Mouse (Mus musculus) ES-E14 (cell line): ENCODE data around the gene Arf3. TPM values are rescaled to one million over a fixed set of nuclear protein-coding genes. Genes with fewer than 3 reads are reported as not detected.

Source experiments
- DNase-seq: peaks from one replicate; pipeline ENCODE4 v3.0.0-alpha.2; 2013; ENCODE audit warnings: low read depth, low spot score
- H3K27ac ChIP-seq: 2 replicates; pipeline ENCODE4 v1.5.1; 2012; ENCODE audit warnings: low read depth, mild to moderate bottlenecking, low read length, moderate library complexity, mixed read lengths; ENCODE audit not compliant: poor library complexity, insufficient read depth, severe bottlenecking
- H3K36me3 ChIP-seq: 2 replicates; pipeline ENCODE4 v1.6.1; 2012; ENCODE audit warnings: mild to moderate bottlenecking, low read length, moderate library complexity, mixed read lengths; ENCODE audit not compliant: control insufficient read depth, poor library complexity, insufficient read depth, severe bottlenecking
- H3K4me1 ChIP-seq, 2 experiments: fragments of 150-350 bp in 1 of 2; sonication (generic) in 1 of 2; 2 replicates each; pipeline ENCODE4 v1.6.1; 2012; ENCODE audit warnings: low read length in 2 of 2, mild to moderate bottlenecking in 1 of 2, mixed read lengths in 1 of 2; ENCODE audit not compliant: control insufficient read depth in 2 of 2, insufficient read depth in 2 of 2, poor library complexity in 1 of 2
- H3K4me3 ChIP-seq, 2 experiments: fragments of 150-350 bp in 1 of 2; sonication (generic) in 1 of 2; 2 replicates each; pipeline ENCODE4 v1.5.1; 2012; ENCODE audit warnings: low read length in 2 of 2, low read depth in 1 of 2, mild to moderate bottlenecking in 1 of 2, mixed read lengths in 1 of 2; ENCODE audit not compliant: insufficient read depth in 1 of 2, poor library complexity in 1 of 2, severe bottlenecking in 1 of 2
- H3K9ac ChIP-seq: 2 replicates; pipeline ENCODE4 v1.6.1; 2012; ENCODE audit warnings: low read depth, mild to moderate bottlenecking, low read length, mixed read lengths; ENCODE audit not compliant: poor library complexity, insufficient read depth, severe bottlenecking
- H3K9me3 ChIP-seq: fragments of 150-350 bp; sonication (generic); 2 replicates; pipeline ENCODE4 v1.6.1; 2012; ENCODE audit warnings: low read depth, mild to moderate bottlenecking, low read length; ENCODE audit not compliant: control insufficient read depth, insufficient read depth
- CHD2 ChIP-seq: IDR thresholded peaks from 2 replicates; pipeline ENCODE4 v1.6.1; 2014; ENCODE audit warnings: mild to moderate bottlenecking, low read depth, low read length, inconsistent platforms
- HCFC1 ChIP-seq: IDR thresholded peaks from 2 replicates; pipeline ENCODE4 v1.6.1; 2012; ENCODE audit warnings: low read length, inconsistent platforms, borderline replicate concordance; ENCODE audit not compliant: insufficient read depth
- MAFK ChIP-seq: IDR thresholded peaks from 2 replicates; pipeline ENCODE4 v1.6.1; 2014; ENCODE audit warnings: mild to moderate bottlenecking, low read depth, low read length, inconsistent platforms; ENCODE audit not compliant: insufficient read depth
- ZC3H11A ChIP-seq: IDR thresholded peaks from 2 replicates; pipeline ENCODE4 v1.6.1; 2012; ENCODE audit warnings: low read depth, mild to moderate bottlenecking, inconsistent platforms, low read length, borderline replicate concordance
- ZNF384 ChIP-seq: IDR thresholded peaks from 2 replicates; pipeline ENCODE4 v1.6.1; 2012; ENCODE audit warnings: low read depth, low read length, inconsistent platforms
- in situ Hi-C, 2 experiments: fragments of 600-800 bp; cut with MboI; formaldehyde crosslinking; loops; one replicate each; pipeline ENCODE4 v1.15.1; 2025; ENCODE audit warnings: low sequenced_read_pairs in 2 of 2, inconsistent platforms in 1 of 2; ENCODE audit not compliant: unreplicated experiment in 2 of 2
- total RNA-seq: library from RNA; depleted of rRNA; stranded (reverse); fragments of 300-350 nt; gene quantifications from 2 replicates; pipeline ENCODE4 v1.2.3, GENCODE M21; 2012

Gene Arf3
- total RNA-seq, 1 experiment: 41.2 TPM

- no peak for DNase-seq
- TF ChIP-seq ZNF384 (no peak), HCFC1 (no peak), ZC3H11A (no peak), MAFK (no peak), CHD2 (no peak)
Observed at GRCm38 (mm10) chr15:98777762-98778161, 14.7 kb upstream of the Arf3 start, which contains the start of gene Wnt10b. Wnt10b (minus strand) TSS chr15:98778150.

GRCm38 (mm10) chr15:98777005-98777616 lies 14.1 kb upstream of the Arf3 start:
- DNase-seq: no peak
- in situ Hi-C loops: loop anchor here (5.0 to 25.0 kb wide), 2 partner anchors 310 to 320 kb away; partner anchors contain the start of genes C1ql4 (in 1 of the 2) and Dnajc22 (in 1 of the 2)
- H3K4me1 ChIP-seq: peaks cover 0 to 21% of the 10 kb centered on the region in 2 experiments; a peak in 2 of 4 replicates
- no peaks in the 10 kb centered on the region for H3K36me3 ChIP-seq
- H3K27ac ChIP-seq: no peak overlapping the region
- peak overlapping the region in 1 of 2 experiments; percentile 29; a peak in 1 of 4 replicates for H3K4me3 ChIP-seq
- H3K9ac ChIP-seq: no peak overlapping the region
- no peaks in the 10 kb centered on the region for H3K9me3 ChIP-seq
- no peak for TF ChIP-seq MAFK
- TF ChIP-seq ZNF384: no peak
- no peak for TF ChIP-seq HCFC1
- TF ChIP-seq CHD2: no peak
- TF ChIP-seq ZC3H11A: no peak

More at GRCm38 (mm10) chr15:98777762-98778161, 14.7 kb upstream of the Arf3 start, which contains the start of gene Wnt10b:
- Histone ChIP-seq H3K4me1 (peaks cover 0 to 18% of the 10 kb centered on the region in 2 experiments; a peak in 1 of 4 replicates), H3K36me3 (no peaks in the 10 kb centered on the region), H3K9ac (no peak within 1 kb of the TSS), H3K4me3 (peak within 1 kb of the TSS; percentile 7 to 34; a peak in 2 of 4 replicates), H3K27ac (no peak within 1 kb of the TSS), H3K9me3 (no peaks in the 10 kb centered on the region)
- in situ Hi-C loops: loop anchor here (5.0 to 25.0 kb wide), 2 partner anchors 310 to 320 kb away; partner anchors contain the start of genes C1ql4 (in 1 of the 2) and Dnajc22 (in 1 of the 2)

GRCm38 (mm10) chr15:98776280-98777004 lies 13.4 kb upstream of the Arf3 start:
- in situ Hi-C loops: loop anchor here (5.0 to 25.0 kb wide), 2 partner anchors 311 to 321 kb away; partner anchors contain the start of genes C1ql4 (in 1 of the 2) and Dnajc22 (in 1 of the 2)
- Histone ChIP-seq H3K9ac (0 out of 2 replicates have a peak overlapping the region, but pooled peaks have one; percentile 13), H3K4me1 (peaks cover 0 to 21% of the 10 kb centered on the region in 2 experiments; a peak in 2 of 4 replicates), H3K4me3 (peak overlapping the region; percentile 1 to 29; a peak in 1 of 4 replicates), H3K36me3 (no peaks in the 10 kb centered on the region), H3K27ac (no peak overlapping the region), H3K9me3 (no peaks in the 10 kb centered on the region)
- TF ChIP-seq ZNF384 (no peak), CHD2 (no peak), HCFC1 (no peak), MAFK (no peak), ZC3H11A (no peak)
- DNase-seq: no peak

GRCm38 (mm10) chr15:98775533-98775932 lies 12.5 kb upstream of the Arf3 start:
- Histone ChIP-seq H3K9ac (no peak overlapping the region), H3K27ac (no peak overlapping the region), H3K36me3 (no peaks in the 10 kb centered on the region), H3K4me3 (no peak overlapping the region), H3K4me1 (peaks cover 0 to 21% of the 10 kb centered on the region in 2 experiments; a peak in 2 of 4 replicates), H3K9me3 (no peaks in the 10 kb centered on the region)
- in situ Hi-C loops: loop anchor here (5.0 to 25.0 kb wide), 2 partner anchors 312 to 322 kb away; partner anchors contain the start of genes C1ql4 (in 1 of the 2) and Dnajc22 (in 1 of the 2)
- TF ChIP-seq CHD2 (no peak), HCFC1 (no peak), MAFK (no peak), ZNF384 (no peak), ZC3H11A (no peak)
- DNase-seq: no peak
